Mouse (Mus musculus) spleen, postnatal 14 days (tissue): ENCODE data around the gene Dstn.
A peak's percentile ranks its signal among the peaks of the same experiment; 100 is the strongest.

Experiments
- DNase-seq, 2 experiments: peaks; one replicate each; pipeline ENCODE4 v3.0.0; 2021 to 2022; ENCODE audit warnings: low spot score in 2 of 2

The Dstn gene

DNA sequence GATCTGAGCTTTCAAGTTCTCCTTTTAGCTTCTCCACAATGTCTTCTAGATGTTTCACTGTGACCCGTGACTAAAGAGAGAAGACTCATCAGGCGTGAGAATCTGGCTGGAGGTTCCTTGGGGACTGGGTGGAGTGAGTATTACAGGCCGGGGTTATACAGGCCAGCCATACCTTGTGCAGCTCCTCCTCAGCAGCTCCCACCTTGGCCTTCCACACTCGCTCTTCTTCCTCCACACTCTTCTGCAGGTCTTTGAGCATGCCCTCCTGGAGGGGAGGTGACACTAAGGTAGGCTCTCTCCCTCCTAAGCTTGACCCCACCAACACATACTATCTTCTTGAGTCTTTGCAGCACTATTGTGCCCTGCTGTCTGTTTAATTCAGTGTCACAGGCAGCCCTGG, 38.8 kb downstream of the Dstn start:
- no peak for DNase-seq

DNA sequence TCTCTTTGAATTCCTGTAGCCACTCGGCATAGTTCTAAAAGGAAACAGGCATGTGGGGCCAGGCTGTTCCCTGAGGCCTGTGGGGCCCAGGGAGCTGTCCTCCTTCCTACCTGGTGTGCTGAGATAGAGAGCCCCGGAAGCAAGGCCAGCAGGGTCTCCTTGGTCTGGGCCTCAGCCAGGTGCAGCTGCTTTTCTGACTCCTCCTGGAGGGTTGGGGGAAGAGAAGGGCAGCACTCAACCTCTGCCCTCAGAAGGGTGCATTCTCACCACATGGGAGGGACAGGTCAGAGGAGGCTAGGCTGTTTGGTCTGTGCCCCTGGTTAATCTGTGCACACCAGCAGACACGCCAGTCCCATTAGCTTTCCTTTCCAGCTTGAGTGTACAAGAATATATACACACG, 39.9 kb downstream of the Dstn start:
- DNase-seq = no peak

DNA sequence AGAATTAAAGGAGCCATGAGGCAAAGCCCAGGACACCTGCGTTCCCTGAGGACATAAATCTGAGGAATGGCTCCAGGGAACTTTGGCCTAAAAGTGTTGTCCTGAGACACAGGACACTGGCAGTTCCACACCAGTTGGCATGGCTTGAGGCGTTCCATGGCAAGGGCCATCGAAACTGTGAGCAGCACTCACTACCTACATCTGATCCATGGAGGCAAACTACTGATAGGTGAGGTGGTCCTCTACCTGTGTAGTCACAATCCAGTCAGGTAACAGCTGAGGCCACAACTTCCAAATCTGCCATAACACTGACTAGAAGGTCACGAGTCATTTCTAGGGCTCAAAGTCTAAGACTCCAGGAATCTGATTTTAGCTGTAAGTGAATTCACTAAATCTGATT, 40.6 kb downstream of the Dstn start:
- no peak for DNase-seq

DNA sequence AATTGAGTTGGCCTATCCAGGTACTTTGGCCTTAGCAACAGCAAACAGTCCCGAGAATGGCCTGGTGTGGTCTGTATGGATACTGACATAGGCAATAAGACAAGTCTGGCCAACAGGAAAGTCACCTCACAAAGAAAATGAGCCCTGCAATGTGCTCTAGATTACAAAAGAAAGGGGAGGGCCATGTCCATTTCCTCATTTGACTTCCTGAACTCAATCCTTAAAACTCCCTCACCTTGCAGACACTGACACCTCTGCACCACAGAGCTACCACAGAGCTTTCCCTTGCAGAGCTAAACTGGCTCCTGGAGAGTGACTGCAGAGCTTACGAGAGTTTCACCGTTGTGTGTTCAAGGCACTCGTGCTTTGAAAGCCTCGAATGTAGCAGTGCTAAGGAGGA, 47.1 kb downstream of the Dstn start:
- DNase-seq = no peak

- no peak for DNase-seq
These were observed 48.2 kb downstream of the Dstn start for GRCm38 (mm10) chr2:143963318-143963717.

DNA sequence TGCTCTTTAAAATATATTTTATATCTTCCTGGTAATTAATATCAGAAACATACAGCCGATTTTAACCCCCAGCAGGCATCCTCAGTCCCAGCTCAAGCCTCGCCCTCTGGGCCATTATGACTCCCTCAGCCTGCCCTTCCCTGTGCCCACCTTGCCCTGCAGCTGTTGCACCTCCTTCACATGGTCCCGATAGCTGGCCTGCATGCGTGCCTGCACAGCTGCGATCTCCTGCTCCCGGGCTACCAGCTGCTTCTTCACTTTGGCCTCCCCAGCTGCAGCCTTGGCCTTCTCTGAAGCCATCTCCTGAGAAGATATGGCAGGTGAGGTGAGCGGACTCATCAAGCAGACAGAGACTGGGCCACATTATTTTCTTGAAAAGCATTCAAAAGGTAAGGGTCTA, 54.1 kb downstream of the Dstn start:
- DNase-seq = no peak

- DNase-seq = no peak
These were observed 55.7 kb downstream of the Dstn start for GRCm38 (mm10) chr2:143970841-143971240.

GRCm38 (mm10) chr2:143971887-143972286, 56.8 kb downstream of the Dstn start:
- no peak for DNase-seq

DNA sequence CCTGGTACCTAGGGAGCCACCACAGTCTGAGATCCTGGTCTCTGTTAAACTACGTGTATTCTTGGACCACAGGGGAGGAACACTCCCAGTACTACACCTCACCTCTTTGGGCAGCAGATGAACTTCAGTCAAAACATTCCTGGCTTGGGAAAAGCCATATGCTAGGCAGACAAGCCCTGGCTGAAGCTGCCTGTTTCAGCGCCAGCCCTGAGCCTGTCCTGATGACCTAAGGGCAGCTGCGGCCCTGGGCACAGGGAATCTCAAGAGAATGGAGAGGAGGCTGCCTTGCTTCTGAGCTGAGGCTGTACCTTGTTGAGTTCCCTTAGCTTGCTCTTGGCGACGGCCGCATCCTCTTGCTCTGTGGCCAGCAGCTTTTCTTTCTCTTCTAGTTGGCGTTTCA, 58.0 kb downstream of the Dstn start:
- no peak for DNase-seq

DNA sequence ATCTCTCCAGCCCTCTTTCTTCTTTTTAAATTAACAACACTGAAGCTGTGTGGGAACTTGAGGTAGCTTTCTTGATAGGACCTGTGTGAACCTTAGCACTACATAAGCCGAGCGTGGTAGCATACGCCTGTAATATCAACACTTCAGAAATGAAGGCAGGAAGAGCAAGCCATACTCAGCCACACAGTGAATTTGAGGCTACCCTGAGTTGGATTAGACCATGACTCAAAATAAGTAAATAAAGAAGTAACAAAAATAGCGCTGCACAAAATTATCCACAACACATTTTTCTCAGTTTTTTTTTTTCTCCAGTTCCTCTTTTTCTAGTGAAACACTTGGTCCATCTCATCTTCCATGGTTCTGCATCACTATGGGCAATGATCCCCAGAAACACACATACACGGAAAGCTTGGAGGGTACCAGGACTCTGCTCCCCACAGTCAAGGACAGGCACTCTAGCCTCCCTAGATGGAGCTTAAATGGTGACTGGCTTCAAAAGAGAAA, 60.1 kb downstream of the Dstn start:
- DNase-seq = no peak

DNA sequence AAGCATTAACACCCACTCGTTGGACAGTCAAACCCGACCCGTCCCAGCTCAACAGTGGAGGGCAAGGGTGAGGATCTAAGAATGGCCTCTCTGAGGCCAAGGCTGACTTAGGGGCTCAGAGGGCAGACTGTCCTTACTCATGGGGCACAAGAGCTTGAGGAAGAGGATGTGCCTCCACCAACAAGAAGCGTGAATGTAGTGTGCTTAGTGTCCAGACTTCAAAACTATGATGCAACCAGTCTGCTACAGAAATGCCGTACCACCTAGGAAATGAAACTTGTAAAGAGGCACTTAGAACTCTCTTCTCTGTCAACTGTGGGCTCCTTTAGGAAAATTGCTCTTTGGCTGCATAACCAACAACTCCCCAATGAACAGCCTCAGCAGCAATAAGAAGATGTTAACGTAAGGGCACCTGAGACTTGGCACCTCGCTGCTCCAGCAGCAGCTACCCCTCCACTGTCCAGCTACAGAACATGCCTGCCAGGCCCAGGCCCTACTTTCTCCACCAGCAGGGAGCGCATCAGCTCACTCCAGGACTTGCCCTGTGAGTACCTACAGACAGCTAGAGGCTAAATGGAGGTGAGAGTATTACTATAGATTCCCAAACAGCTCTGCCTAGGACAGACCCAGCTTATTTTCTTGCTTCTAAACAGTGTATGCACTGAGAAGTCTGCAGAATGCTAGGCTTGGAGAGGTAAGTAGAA, 63.5 kb downstream of the Dstn start:
- no peak for DNase-seq

DNA sequence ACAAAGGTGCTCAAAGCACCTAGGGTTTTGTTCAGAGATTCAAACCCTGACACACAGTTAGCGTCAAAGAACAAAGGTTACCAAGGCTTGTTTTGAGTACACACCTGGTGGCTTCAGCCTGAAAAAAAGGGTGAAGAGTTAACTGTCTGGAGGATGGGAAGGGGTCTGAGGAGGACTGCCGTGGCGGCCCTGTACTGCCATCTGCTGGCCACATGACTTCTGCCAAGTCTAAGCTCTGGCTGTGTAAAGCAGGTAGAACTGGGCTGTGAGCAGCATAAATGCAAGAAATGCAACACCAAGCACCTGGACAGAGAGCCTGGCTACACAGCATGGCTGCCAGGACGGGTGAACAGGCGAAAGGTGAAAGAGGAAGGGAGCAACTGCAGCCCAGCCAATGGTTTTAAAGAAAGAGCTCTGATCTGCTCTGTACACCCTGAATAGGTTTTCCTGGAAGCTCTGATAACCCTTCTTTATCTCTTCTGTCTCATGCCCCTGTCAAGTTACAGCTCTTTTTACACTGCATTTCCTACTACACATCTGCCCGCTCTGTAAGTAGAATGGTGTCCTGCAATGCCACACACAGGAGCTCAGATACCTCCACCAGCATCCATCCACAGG, 65.8 kb downstream of the Dstn start:
- DNase-seq = peak; percentile 39 to 61

DNA sequence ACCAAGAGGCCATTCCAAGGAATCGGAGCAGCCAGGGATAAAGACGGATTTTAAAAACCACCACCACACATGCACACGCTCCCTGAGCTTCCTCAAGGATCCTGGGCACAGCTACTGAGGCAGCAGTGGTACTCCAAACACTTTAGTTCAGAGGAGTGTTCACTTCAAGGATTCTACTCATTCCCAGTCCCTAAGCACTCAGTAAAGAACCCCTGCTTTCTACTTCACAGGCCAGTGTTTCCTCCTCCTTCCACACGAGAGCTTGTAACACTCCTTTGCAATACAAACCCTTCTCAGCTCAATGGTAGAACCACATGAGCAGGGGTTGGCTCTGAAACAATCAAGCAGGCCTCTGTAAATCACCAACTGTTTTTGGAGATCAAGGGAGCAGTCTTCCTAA, 67.0 kb downstream of the Dstn start:
- no peak for DNase-seq

DNA sequence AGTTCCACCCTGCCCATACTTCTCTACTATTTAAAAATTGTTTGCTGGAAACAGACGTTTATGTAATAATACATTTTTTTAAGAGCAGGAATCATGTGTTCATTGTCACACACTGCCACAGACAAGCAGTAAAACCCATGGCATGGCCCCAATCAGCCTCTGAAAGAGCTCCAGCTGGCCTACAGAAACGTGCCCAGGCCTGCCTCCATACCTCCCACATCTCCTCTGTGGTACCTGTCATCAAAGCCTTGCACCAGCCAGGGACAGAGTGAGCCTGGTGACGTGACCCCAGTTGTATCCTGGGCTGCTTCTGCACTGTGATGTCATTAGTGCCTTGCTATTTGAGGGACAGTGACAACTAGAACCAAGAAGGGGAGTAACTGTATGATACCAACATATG, 67.8 kb downstream of the Dstn start:
- DNase-seq = no peak

- no peak for DNase-seq
These were observed 68.4 kb downstream of the Dstn start for GRCm38 (mm10) chr2:143983482-143983881.

- no peak for DNase-seq
These were observed 72.4 kb downstream of the Dstn start for GRCm38 (mm10) chr2:143987485-143987884.

GRCm38 (mm10) chr2:143988016-143988415, 72.9 kb downstream of the Dstn start:
- DNase-seq = no peak

- no peak for DNase-seq
These were observed 75.9 kb downstream of the Dstn start for GRCm38 (mm10) chr2:143990997-143991396.

GRCm38 (mm10) chr2:143991964-143992672, 77.0 kb downstream of the Dstn start:
- DNase-seq = no peak
